Mouse (Mus musculus) MEL (cell line): Measurements from ENCODE around the gene Cipc.

Experiments
- CHD2 ChIP-seq: IDR thresholded peaks from 2 replicates; pipeline ENCODE4 v1.6.1; 2011; ENCODE audit warnings: low read length, improper control_type of control experiment
- CTCF ChIP-seq, 3 experiments: IDR thresholded peaks in 2 of 3; conservative IDR thresholded peaks in 1 of 3; 2 replicates each; pipeline ENCODE4 v1.5.1; 2011 to 2012; ENCODE audit warnings: low read length in 3 of 3, low read depth in 2 of 3, mild to moderate bottlenecking in 2 of 3, improper control_type of control experiment in 1 of 3, inconsistent platforms in 1 of 3, mixed read lengths in 1 of 3, moderate library complexity in 1 of 3; ENCODE audit not compliant: control insufficient read depth in 1 of 3, insufficient read depth in 1 of 3, poor library complexity in 1 of 3, severe bottlenecking in 1 of 3
- EP300 ChIP-seq, 2 experiments: IDR thresholded peaks; 2 replicates each; pipeline ENCODE4 v1.6.1; 2011; ENCODE audit warnings: improper control_type of control experiment in 2 of 2, low read length in 2 of 2, low read depth in 1 of 2, mild to moderate bottlenecking in 1 of 2
- HCFC1 ChIP-seq: IDR thresholded peaks from 2 replicates; pipeline ENCODE4 v1.6.1; 2012; ENCODE audit warnings: low read depth, mild to moderate bottlenecking, inconsistent platforms, low read length, improper control_type of control experiment, moderate library complexity
- MAX ChIP-seq: IDR thresholded peaks from 2 replicates; pipeline ENCODE4 v1.6.1; 2011; ENCODE audit warnings: low read length, improper control_type of control experiment
- POLR2A ChIP-seq, 2 experiments: IDR thresholded peaks; 2 replicates each; pipeline ENCODE4 v1.6.1; 2011 to 2012; ENCODE audit warnings: low read length in 2 of 2, mild to moderate bottlenecking in 2 of 2, control low read depth in 1 of 2, improper control_type of control experiment in 1 of 2, low read depth in 1 of 2, moderate library complexity in 1 of 2; ENCODE audit not compliant: control insufficient read depth in 1 of 2, insufficient read depth in 1 of 2, poor library complexity in 1 of 2
- TAL1 ChIP-seq: IDR thresholded peaks from 2 replicates; pipeline ENCODE4 v1.6.1; 2012; ENCODE audit warnings: mild to moderate bottlenecking, inconsistent platforms, low read length, moderate library complexity, mixed read lengths

- TF ChIP-seq CTCF (IDR thresholded peaks at IDR 0.05 in 2 of 3, conservative IDR thresholded peaks at IDR 0.05 in 1 of 3; ENCODE audit: control insufficient read depth in 1 of 3, insufficient read depth in 1 of 3, low read depth in 2 of 3, low read length in 3 of 3, poor library complexity in 1 of 3, severe bottlenecking in 1 of 3) (peak; percentile 86 to 100 (median 86)), POLR2A (IDR thresholded peaks at IDR 0.05; ENCODE audit: control insufficient read depth in 1 of 2, insufficient read depth in 1 of 2, low read depth in 1 of 2, low read length in 2 of 2, poor library complexity in 1 of 2) (no peak), CHD2 (no peak), MAX (no peak), EP300 (IDR thresholded peaks at IDR 0.05; ENCODE audit: low read depth in 1 of 2, low read length in 2 of 2) (no peak), TAL1 (no peak), HCFC1 (no peak)
Measured at GRCm38 (mm10) chr12:86923837-86924236, 23.0 kb upstream of the Cipc start.
